Mouse (Mus musculus) intestine, embryonic 14.5 days (tissue): ENCODE results near the gene Scn9a. TPM values are rescaled to one million over a fixed set of nuclear protein-coding genes. Genes with fewer than 3 reads are reported as not detected.

Experiments used
- ATAC-seq: fragments of 200-750 bp; cut with Nextera tagmentation; replicated peaks from 2 replicates; pipeline ENCODE4 v1.8.0; 2017; ENCODE audit warnings: low read depth, moderate number of reproducible peaks, moderate TSS enrichment, moderate library complexity; ENCODE audit not compliant: low FRiP score, low TSS enrichment
- DNase-seq: peaks from one replicate; pipeline ENCODE4 v3.0.0-alpha.2; 2018; ENCODE audit warnings: low spot score
- H3K27ac ChIP-seq: fragments of 300-500 bp; sonication (generic); 2 replicates; pipeline ENCODE4 v1.5.1; 2014; ENCODE audit warnings: low read depth, mild to moderate bottlenecking, control low read depth
- H3K27me3 ChIP-seq: fragments of 300-500 bp; sonication (generic); replicated peaks from 2 replicates; pipeline ENCODE4 v1.6.1; 2014; ENCODE audit warnings: low read length, control low read depth; ENCODE audit not compliant: control insufficient read depth, insufficient read depth
- H3K36me3 ChIP-seq: fragments of 300-500 bp; sonication (generic); 2 replicates; pipeline ENCODE4 v1.6.1; 2014; ENCODE audit warnings: low read length, control low read depth; ENCODE audit not compliant: control insufficient read depth, insufficient read depth
- H3K4me1 ChIP-seq: fragments of 300-500 bp; sonication (generic); replicated peaks from 2 replicates; pipeline ENCODE4 v1.6.1; 2014; ENCODE audit warnings: low read length, control low read depth, mixed read lengths; ENCODE audit not compliant: control insufficient read depth, insufficient read depth
- H3K4me2 ChIP-seq: fragments of 300-500 bp; sonication (generic); 2 replicates; pipeline ENCODE4 v1.6.1; 2014; ENCODE audit warnings: low read length
- H3K4me3 ChIP-seq: fragments of 300-500 bp; sonication (generic); 2 replicates; pipeline ENCODE4 v1.5.1; 2014; ENCODE audit warnings: low read depth, low read length, control low read depth, mixed read lengths
- H3K9ac ChIP-seq: fragments of 300-500 bp; sonication (generic); 2 replicates; pipeline ENCODE4 v1.6.1; 2014; ENCODE audit warnings: mild to moderate bottlenecking, low read length
- H3K9me3 ChIP-seq: fragments of 300-500 bp; sonication (generic); 2 replicates; pipeline ENCODE4 v1.6.1; 2016; ENCODE audit warnings: low read length, control low read depth; ENCODE audit not compliant: control insufficient read depth
- WGBS: fragments of 180-500 bp; shearing (Covaris S2); extraction: QIAGEN DNeasy Blood & Tissue Kit; methylation state at CpG from one replicate; pipeline ENCODE4 v1.1.7; 2014; 5-methylcytosine and 5-hydroxymethylcytosine counted together
- polyA plus RNA-seq: library from polyadenylated mRNA; unstranded; fragments of >200 nt; fragmentation: Nextera tagmentation; extraction: Ambion mirVana; gene quantifications from 2 replicates; pipeline ENCODE4 v1.2.1, GENCODE M21; 2014

Gene Scn9a
- polyA plus RNA-seq, 1 experiment from 2014 or later: 1.2 TPM

GRCm38 (mm10) chr2:66590151-66590550 is 44.6 kb downstream of the Scn9a start:
- no peaks in the 10 kb centered on the region for H3K27me3 ChIP-seq
- no peaks in the 10 kb centered on the region for H3K9me3 ChIP-seq
- no peaks in the 10 kb centered on the region for H3K4me1 ChIP-seq
- no peak overlapping the region for H3K27ac ChIP-seq
- no peak overlapping the region for H3K4me2 ChIP-seq
- H3K4me3 ChIP-seq: no peak overlapping the region
- ATAC-seq (no peak), DNase-seq (no peak)
- no peaks in the 10 kb centered on the region for H3K36me3 ChIP-seq
- 79% methylated on average over 3 of the region's 3 CpGs for WGBS
- no peak overlapping the region for H3K9ac ChIP-seq

GRCm38 (mm10) chr2:66580026-66580808 is 54.5 kb downstream of the Scn9a start:
- H3K27me3 ChIP-seq: no peaks in the 10 kb centered on the region
- ATAC-seq (no peak), DNase-seq (no peak)
- no peaks in the 10 kb centered on the region for H3K4me1 ChIP-seq
- H3K4me3 ChIP-seq: no peak overlapping the region
- WGBS: 70% methylated on average over 5 of the region's 5 CpGs
- no peak overlapping the region for H3K4me2 ChIP-seq
- no peaks in the 10 kb centered on the region for H3K36me3 ChIP-seq
- H3K27ac ChIP-seq: no peak overlapping the region
- no peaks in the 10 kb centered on the region for H3K9me3 ChIP-seq
- H3K9ac ChIP-seq: no peak overlapping the region

GRCm38 (mm10) chr2:66548254-66548653 is 86.5 kb downstream of the Scn9a start:
- no peaks in the 10 kb centered on the region for H3K27me3 ChIP-seq
- H3K4me2 ChIP-seq: no peak overlapping the region
- 71% methylated on average over 3 of the region's 3 CpGs for WGBS
- H3K4me1 ChIP-seq: no peaks in the 10 kb centered on the region
- H3K27ac ChIP-seq: no peak overlapping the region
- H3K9me3 ChIP-seq: no peaks in the 10 kb centered on the region
- H3K36me3 ChIP-seq: no peaks in the 10 kb centered on the region
- DNase-seq (no peak), ATAC-seq (no peak)
- H3K4me3 ChIP-seq: no peak overlapping the region
- no peak overlapping the region for H3K9ac ChIP-seq

DNA sequence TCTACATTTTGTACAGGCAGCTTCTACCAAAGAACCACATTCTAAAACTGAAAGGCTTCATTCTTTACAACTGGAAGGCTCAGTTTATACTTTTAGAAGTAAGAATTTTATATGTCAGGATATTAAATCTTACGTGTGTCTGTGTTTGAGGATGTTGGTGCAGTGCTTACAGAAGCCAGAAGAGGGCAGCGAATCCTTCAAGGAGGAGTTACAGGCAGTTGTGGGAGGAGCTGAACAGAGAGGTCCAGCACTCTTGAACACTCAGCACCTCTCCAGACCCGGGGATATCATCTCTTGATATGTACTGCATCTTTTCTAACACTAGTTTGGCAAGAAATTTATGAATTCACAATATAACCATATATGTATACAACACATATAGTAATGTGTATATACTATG is 114.8 kb downstream of the Scn9a start:
- no peak overlapping the region for H3K9ac ChIP-seq
- DNase-seq: no peak
- H3K4me1 ChIP-seq: no peaks in the 10 kb centered on the region
- WGBS: 69% methylated on average over 3 of the region's 3 CpGs
- no peak for ATAC-seq
- no peak overlapping the region for H3K4me3 ChIP-seq
- H3K36me3 ChIP-seq: no peaks in the 10 kb centered on the region
- H3K4me2 ChIP-seq: no peak overlapping the region
- H3K27ac ChIP-seq: no peak overlapping the region
- no peaks in the 10 kb centered on the region for H3K9me3 ChIP-seq
- H3K27me3 ChIP-seq: no peaks in the 10 kb centered on the region

GRCm38 (mm10) chr2:66511424-66511823 is 123.3 kb downstream of the Scn9a start:
- WGBS: 75% methylated on average over 2 of the region's 2 CpGs
- Histone ChIP-seq H3K36me3 (no peaks in the 10 kb centered on the region), H3K27me3 (no peaks in the 10 kb centered on the region), H3K9me3 (no peaks in the 10 kb centered on the region), H3K9ac (no peak overlapping the region), H3K27ac (no peak overlapping the region), H3K4me3 (no peak overlapping the region), H3K4me1 (no peaks in the 10 kb centered on the region), H3K4me2 (no peak overlapping the region)
- no peak for ATAC-seq
- DNase-seq: no peak

DNA sequence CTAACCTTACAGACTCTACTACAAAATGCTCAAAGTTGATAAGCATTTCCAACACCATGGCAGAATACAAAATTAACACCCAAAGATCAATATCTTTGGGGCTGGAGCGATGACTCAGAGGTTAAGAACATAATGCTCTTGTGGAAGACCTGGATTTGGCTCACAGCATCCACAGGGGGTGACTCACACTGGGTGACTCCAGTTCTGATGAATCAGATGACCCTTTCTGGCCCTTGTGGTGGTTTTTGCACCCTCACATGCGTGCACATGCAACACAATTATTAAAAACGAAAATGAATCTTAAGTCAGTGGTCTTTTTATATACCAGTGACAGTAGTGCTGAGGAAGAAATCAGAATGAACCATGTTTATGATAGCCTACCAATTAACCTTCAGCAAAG is 126.7 kb downstream of the Scn9a start:
- WGBS: 82% methylated on average over 3 of the region's 3 CpGs
- H3K27ac ChIP-seq: no peak overlapping the region

GRCm38 (mm10) chr2:66507616-66508015 is 127.1 kb downstream of the Scn9a start:
- H3K4me3 ChIP-seq: no peak overlapping the region
- no peaks in the 10 kb centered on the region for H3K36me3 ChIP-seq
- H3K4me1 ChIP-seq: no peaks in the 10 kb centered on the region
- H3K27me3 ChIP-seq: no peaks in the 10 kb centered on the region
- 82% methylated on average over 1 of the region's 1 CpGs for WGBS
- H3K9ac ChIP-seq: no peak overlapping the region
- no peak overlapping the region for H3K27ac ChIP-seq
- no peak overlapping the region for H3K4me2 ChIP-seq
- no peaks in the 10 kb centered on the region for H3K9me3 ChIP-seq
- DNase-seq (no peak), ATAC-seq (no peak)

More for the DNA sequence above, 126.7 kb downstream of the Scn9a start:
- H3K36me3 ChIP-seq: no peaks in the 10 kb centered on the region
- no peak overlapping the region for H3K4me2 ChIP-seq
- H3K4me3 ChIP-seq: no peak overlapping the region
- ATAC-seq (no peak), DNase-seq (no peak)
- H3K9ac ChIP-seq: no peak overlapping the region
- no peaks in the 10 kb centered on the region for H3K9me3 ChIP-seq
- H3K27me3 ChIP-seq: no peaks in the 10 kb centered on the region
- H3K4me1 ChIP-seq: no peaks in the 10 kb centered on the region

- no peaks in the 10 kb centered on the region for H3K27me3 ChIP-seq
- H3K4me1 ChIP-seq: no peaks in the 10 kb centered on the region
- H3K9me3 ChIP-seq: no peaks in the 10 kb centered on the region
- DNase-seq (no peak), ATAC-seq (no peak)
- H3K27ac ChIP-seq: no peak overlapping the region
- no peak overlapping the region for H3K4me3 ChIP-seq
- no peak overlapping the region for H3K4me2 ChIP-seq
- WGBS: 90% methylated on average over 3 of the region's 3 CpGs
- no peaks in the 10 kb centered on the region for H3K36me3 ChIP-seq
- H3K9ac ChIP-seq: no peak overlapping the region
Measured at GRCm38 (mm10) chr2:66502158-66502557, 132.6 kb downstream of the Scn9a start.

- WGBS: 82% methylated on average over 8 of the region's 8 CpGs
- Histone ChIP-seq H3K27ac (no peak overlapping the region), H3K9ac (no peak overlapping the region), H3K4me3 (no peak overlapping the region), H3K9me3 (no peaks in the 10 kb centered on the region), H3K36me3 (no peaks in the 10 kb centered on the region), H3K27me3 (no peaks in the 10 kb centered on the region), H3K4me2 (no peak overlapping the region), H3K4me1 (no peaks in the 10 kb centered on the region)
- no peak for ATAC-seq
- no peak for DNase-seq
Measured at GRCm38 (mm10) chr2:66494556-66494955, 140.2 kb downstream of the Scn9a start.
